ENCODE assay signal across 7 mouse cellular contexts in the genomic region with DNA sequence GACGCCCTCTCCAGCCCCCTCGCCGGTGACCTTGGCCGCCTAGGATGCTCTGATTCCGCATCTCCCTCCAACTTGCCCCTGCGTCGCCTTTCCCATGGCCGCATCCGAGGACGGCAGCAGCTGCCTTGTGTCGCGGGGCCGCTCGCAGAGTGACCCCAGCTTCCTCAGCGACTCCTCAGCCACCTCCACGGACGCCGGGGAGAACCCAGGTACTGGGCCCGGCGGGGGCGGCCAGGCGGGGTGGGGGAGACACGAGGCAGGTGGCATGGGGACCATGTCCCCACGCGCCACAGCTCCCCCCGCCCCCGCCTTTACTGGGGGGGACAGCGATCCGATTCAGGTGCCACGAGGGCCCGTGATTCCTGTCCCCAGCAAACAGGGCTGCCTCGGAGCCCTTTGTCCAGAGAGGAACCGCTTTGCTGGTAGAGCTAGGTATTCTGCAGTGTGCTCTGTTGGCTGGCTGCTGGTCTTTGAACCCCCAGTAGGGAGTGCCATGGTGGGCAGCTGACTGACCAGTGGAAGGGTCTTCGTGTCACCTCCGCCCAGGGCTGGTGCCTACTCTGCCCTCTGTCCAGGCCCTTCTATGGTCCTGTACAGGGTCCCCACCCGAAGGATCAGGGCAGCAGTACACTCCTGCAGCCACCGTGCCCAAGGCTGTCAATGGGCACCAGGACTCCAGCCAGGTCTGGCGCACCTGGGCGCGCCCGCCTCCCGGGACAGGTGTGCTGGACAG. TPM values are rescaled to one million over a fixed set of nuclear protein-coding genes. Genes with fewer than 3 reads are reported as not detected.
A peak's percentile ranks its signal among the peaks of the same experiment; 100 is the strongest.
DNase-seq lines count a peak whose midpoint lies in the region; ATAC-seq lines count a peak whose summit lies in the region.

No protein-coding gene starts in this region.

- H3K9ac ChIP-seq in embryonic facial prominence, embryonic 13.5 days, result peak overlapping the region; percentile 64
- H3K9ac ChIP-seq in hindbrain, embryonic 14.5 days, result peak overlapping the region; percentile 94
- peak overlapping the region; percentile 96 for H3K9ac ChIP-seq in neural tube, embryonic 13.5 days

- H3K27ac ChIP-seq in embryonic facial prominence, embryonic 13.5 days, result no peak overlapping the region
- H3K27ac ChIP-seq in hindbrain, embryonic 14.5 days, result peak overlapping the region; percentile 91
- peak overlapping the region; percentile 92 for H3K27ac ChIP-seq in neural tube, embryonic 13.5 days (replicated peaks)

- peaks cover 42% of the 10 kb centered on the region for H3K27me3 ChIP-seq in embryonic facial prominence, embryonic 13.5 days
- no peaks in the 10 kb centered on the region for H3K27me3 ChIP-seq in hindbrain, embryonic 14.5 days (ENCODE audit: control insufficient read depth, insufficient read depth, low read length)
- H3K27me3 ChIP-seq in neural tube, embryonic 13.5 days, result peaks cover 5% of the 10 kb centered on the region; the same call in 1 of the 2 replicates

- WGBS in embryonic facial prominence, embryonic 13.5 days, result 14% methylated on average over 42 of the region's 42 CpGs
- WGBS in hindbrain, embryonic 14.5 days, result 9% methylated on average over 42 of the region's 42 CpGs
- WGBS in neural tube, embryonic 13.5 days, result 4% methylated on average over 42 of the region's 42 CpGs

- peak overlapping the region; percentile 41 for H3K4me3 ChIP-seq in embryonic facial prominence, embryonic 13.5 days
- peak overlapping the region; percentile 81 for H3K4me3 ChIP-seq in hindbrain, embryonic 14.5 days (replicated peaks; ENCODE audit: low read length)
- peak overlapping the region; percentile 74 for H3K4me3 ChIP-seq in neural tube, embryonic 13.5 days

- peak overlapping the region; percentile 67 for H3K4me2 ChIP-seq in embryonic facial prominence, embryonic 13.5 days
- H3K4me2 ChIP-seq in hindbrain, embryonic 14.5 days (replicated peaks), result peak overlapping the region; percentile 87
- peak overlapping the region; percentile 87 for H3K4me2 ChIP-seq in neural tube, embryonic 13.5 days

- ATAC-seq in embryonic facial prominence, embryonic 13.5 days (ENCODE audit: insufficient number of reproducible peaks, insufficient read depth, low FRiP score, low TSS enrichment, low read depth), result no peak
- peak; percentile 36 for ATAC-seq in hindbrain, embryonic 14.5 days (ENCODE audit: low FRiP score)
- ATAC-seq in neural tube, embryonic 13.5 days (ENCODE audit: low read depth), result peak; percentile 45

- peaks cover 13% of the 10 kb centered on the region; the same call in 1 of the 2 replicates for H3K4me1 ChIP-seq in embryonic facial prominence, embryonic 13.5 days
- peaks cover 27% of the 10 kb centered on the region for H3K4me1 ChIP-seq in hindbrain, embryonic 14.5 days (replicated peaks; ENCODE audit: control insufficient read depth, insufficient read depth, low read length)
- peaks cover 47% of the 10 kb centered on the region for H3K4me1 ChIP-seq in neural tube, embryonic 13.5 days (replicated peaks)

- H3K36me3 ChIP-seq in embryonic facial prominence, embryonic 13.5 days, result no peaks in the 10 kb centered on the region
- no peaks in the 10 kb centered on the region; the same call in 1 of the 2 replicates for H3K36me3 ChIP-seq in hindbrain, embryonic 14.5 days (replicated peaks; ENCODE audit: control insufficient read depth, insufficient read depth)
- peaks cover 6% of the 10 kb centered on the region; the same call in 1 of the 2 replicates for H3K36me3 ChIP-seq in neural tube, embryonic 13.5 days

- peak; percentile 45 to 47 for DNase-seq in left cerebral cortex, adult 18-20 months (ENCODE audit: low spot score in 2 of 2)
- DNase-seq in left cerebral cortex, adult 8-10 months (ENCODE audit: low spot score in 2 of 2), result no peak
- DNase-seq in hindbrain, embryonic 14.5 days (ENCODE audit: low spot score), result no peak
- no peak for DNase-seq in natural killer cell, adult 2 months (ENCODE audit: low spot score in 2 of 2)
- no peak for DNase-seq in thymus, postnatal 4 days

- no peaks in the 10 kb centered on the region for H3K9me3 ChIP-seq in embryonic facial prominence, embryonic 13.5 days
- no peaks in the 10 kb centered on the region for H3K9me3 ChIP-seq in hindbrain, embryonic 14.5 days (ENCODE audit: control insufficient read depth, low read length)
- H3K9me3 ChIP-seq in neural tube, embryonic 13.5 days, result no peaks in the 10 kb centered on the region

RNA-seq across cellular contexts. Expression of gene Phactr3, which starts 23.7 kb away (rescaled TPM):
- total RNA-seq in left cerebral cortex, adult 18-20 months (2021), result 100 to 1,000 TPM; 143 to 145 TPM
- total RNA-seq in left cerebral cortex, adult 8-10 months (2022), result 100 to 1,000 TPM; 133 to 145 (median 140) TPM
- 2.5 and 3.1 TPM in 2 replicates for polyA plus RNA-seq in embryonic facial prominence, embryonic 13.5 days (2015; fragmentation: Nextera tagmentation; extraction: Ambion mirVana)
- 56.9 and 64.2 TPM in 2 replicates for polyA plus RNA-seq in hindbrain, embryonic 14.5 days (2014; fragmentation: Nextera tagmentation; extraction: Ambion mirVana)
- polyA plus RNA-seq in neural tube, embryonic 13.5 days (2015; fragmentation: Nextera tagmentation; extraction: Ambion mirVana), result 40.4 and 41.2 TPM in 2 replicates

Comparison
In these comparisons a context has a peak if more than half of its experiments do, and no peak if none do; other contexts are left out.
1. DNase-seq: peak in left cerebral cortex, adult 18-20 months (2 of 2); none in left cerebral cortex, adult 8-10 months (0 of 2), hindbrain, embryonic 14.5 days (single experiment), natural killer cell, adult 2 months (0 of 2) and thymus, postnatal 4 days (single experiment).
2. RNA of gene Phactr3, which starts 23.7 kb away (polyA plus RNA-seq): 56.9 to 64.2 TPM in hindbrain, embryonic 14.5 days and 40.4 to 41.2 TPM in neural tube, embryonic 13.5 days; 2.5 to 3.1 TPM in embryonic facial prominence, embryonic 13.5 days; every median in the first group is over 10 times any median in the second.
3. Peak in every context shown above with its lines, with median percentiles within 50 percentile points of each other: H3K4me2 ChIP-seq, H3K4me3 ChIP-seq and H3K9ac ChIP-seq.